ENCODE assay signal across 20 mouse cellular contexts in genomic region chr3:86837386-86837785, GRCm38 (mm10).
DNase-seq lines count a peak whose midpoint lies in the region; ATAC-seq and TF ChIP-seq lines count a peak whose summit lies in the region.
"Had no signal": no experiment of that assay in that cellular context is flagged by ENCODE, and none has a peak within 500 bp of the region (broad histone marks: within the 10 kb centered on the region; RNA-seq: fewer than 3 reads in every experiment).

No protein-coding gene starts in this region.

- H3K4me3 ChIP-seq in hindbrain, postnatal 0 days (ENCODE audit: low read length): no peak overlapping the region
- H3K4me3 ChIP-seq in hindbrain, embryonic 14.5 days (replicated peaks; ENCODE audit: low read length): no peak overlapping the region
- H3K4me3 ChIP-seq: embryonic facial prominence, embryonic 10.5 days; forebrain, embryonic 13.5 days; heart, embryonic 13.5 days; liver, embryonic 15.5 days; neural tube, embryonic 12.5 days had no signal

- H3K27ac ChIP-seq in hindbrain, postnatal 0 days: peak overlapping the region; percentile 32; the same call in 1 of the 2 replicates
- no peak overlapping the region for H3K27ac ChIP-seq in hindbrain, embryonic 14.5 days
- H3K27ac ChIP-seq: embryonic facial prominence, embryonic 10.5 days; forebrain, embryonic 13.5 days; heart, embryonic 13.5 days; liver, embryonic 15.5 days; neural tube, embryonic 12.5 days; stomach, postnatal 0 days had no signal

- DNase-seq in hindbrain, postnatal 0 days (ENCODE audit: low spot score): no peak
- DNase-seq in hindbrain, embryonic 14.5 days (ENCODE audit: low spot score): no peak
- DNase-seq in 3T3-L1 (ENCODE audit: low read depth, low spot score): peak; percentile 83
- peak; percentile 69 for DNase-seq in brain, adult 2 months (ENCODE audit: low read depth, low spot score)
- DNase-seq in cerebellum, postnatal 10 days: no peak
- no peak for DNase-seq in kidney, adult 11 months
- DNase-seq in cerebellum, postnatal 25 days: no peak
- DNase-seq: cerebellum, postnatal 14 days; heart, postnatal 4 days; kidney, adult 2 months; kidney, postnatal 25 days; right cerebral cortex, postnatal 25 days had no signal

- no peak for TF ChIP-seq CTCF in hindbrain, postnatal 0 days (IDR thresholded peaks at IDR 0.05; ENCODE audit: low read depth)

- 53% methylated on average over 5 of the region's 5 CpGs for WGBS in hindbrain, postnatal 0 days
- 60% methylated on average over 5 of the region's 5 CpGs for WGBS in hindbrain, embryonic 14.5 days

- no peak overlapping the region for H3K4me2 ChIP-seq in hindbrain, postnatal 0 days (ENCODE audit: low read depth, low read length)
- H3K4me2 ChIP-seq in hindbrain, embryonic 14.5 days (replicated peaks): no peak overlapping the region
- H3K4me2 ChIP-seq: forebrain, embryonic 13.5 days; heart, embryonic 13.5 days; liver, embryonic 15.5 days; neural tube, embryonic 12.5 days had no signal

- ATAC-seq in hindbrain, postnatal 0 days: peak; percentile 24; the same call in 1 of the 2 replicates
- no peak for ATAC-seq in hindbrain, embryonic 14.5 days (ENCODE audit: low FRiP score)
- ATAC-seq in CD4-positive, CD25-positive, alpha-beta regulatory T cell, adult 4 months: peak; percentile 56
- ATAC-seq: forebrain, embryonic 13.5 days; lung, postnatal 0 days had no signal

- H3K9me3 ChIP-seq in hindbrain, postnatal 0 days (ENCODE audit: low read length): no peaks in the 10 kb centered on the region
- no peaks in the 10 kb centered on the region for H3K9me3 ChIP-seq in hindbrain, embryonic 14.5 days (ENCODE audit: control insufficient read depth, low read length)
- H3K9me3 ChIP-seq: embryonic facial prominence, embryonic 10.5 days; forebrain, embryonic 13.5 days; liver, embryonic 15.5 days; neural tube, embryonic 12.5 days had no signal

- H3K27me3 ChIP-seq in hindbrain, postnatal 0 days (ENCODE audit: insufficient read depth, low read length): no peaks in the 10 kb centered on the region
- no peaks in the 10 kb centered on the region for H3K27me3 ChIP-seq in hindbrain, embryonic 14.5 days (ENCODE audit: control insufficient read depth, insufficient read depth, low read length)
- H3K27me3 ChIP-seq: forebrain, embryonic 13.5 days; heart, embryonic 13.5 days; liver, embryonic 15.5 days; neural tube, embryonic 12.5 days had no signal

- H3K36me3 ChIP-seq in hindbrain, postnatal 0 days (ENCODE audit: insufficient read depth, low read length): no peaks in the 10 kb centered on the region
- no peaks in the 10 kb centered on the region; the same call in 1 of the 2 replicates for H3K36me3 ChIP-seq in hindbrain, embryonic 14.5 days (replicated peaks; ENCODE audit: control insufficient read depth, insufficient read depth)
- H3K36me3 ChIP-seq: heart, embryonic 13.5 days; liver, embryonic 15.5 days; neural tube, embryonic 12.5 days had no signal

- H3K4me1 ChIP-seq in hindbrain, postnatal 0 days (ENCODE audit: insufficient read depth, low read length): peaks cover 10% of the 10 kb centered on the region
- H3K4me1 ChIP-seq in hindbrain, embryonic 14.5 days (replicated peaks; ENCODE audit: control insufficient read depth, insufficient read depth, low read length): peaks cover 21% of the 10 kb centered on the region
- H3K4me1 ChIP-seq: liver, embryonic 15.5 days had no signal

- H3K9ac ChIP-seq in hindbrain, postnatal 0 days (replicated peaks; ENCODE audit: low read length): no peak overlapping the region
- H3K9ac ChIP-seq in hindbrain, embryonic 14.5 days: no peak overlapping the region
- H3K9ac ChIP-seq: forebrain, embryonic 13.5 days; heart, embryonic 13.5 days; liver, embryonic 15.5 days; neural tube, embryonic 12.5 days had no signal

Comparison
In these comparisons a context has a peak if more than half of its experiments do, and no peak if none do; other contexts are left out.
1. DNase-seq: peak in 3T3-L1 (single experiment) and brain, adult 2 months (single experiment); none in hindbrain, postnatal 0 days (single experiment), hindbrain, embryonic 14.5 days (single experiment), cerebellum, postnatal 10 days (0 of 2), kidney, adult 11 months (single experiment) and cerebellum, postnatal 25 days (0 of 2).